Mouse (Mus musculus): Measurements from ENCODE around the gene Srp68. TPM values are rescaled to one million over a fixed set of nuclear protein-coding genes. Genes with fewer than 3 reads are reported as not detected.

Gene Srp68
- total and polyA plus RNA-seq, 2 experiments = 19.9 to 36.3 TPM

DNA sequence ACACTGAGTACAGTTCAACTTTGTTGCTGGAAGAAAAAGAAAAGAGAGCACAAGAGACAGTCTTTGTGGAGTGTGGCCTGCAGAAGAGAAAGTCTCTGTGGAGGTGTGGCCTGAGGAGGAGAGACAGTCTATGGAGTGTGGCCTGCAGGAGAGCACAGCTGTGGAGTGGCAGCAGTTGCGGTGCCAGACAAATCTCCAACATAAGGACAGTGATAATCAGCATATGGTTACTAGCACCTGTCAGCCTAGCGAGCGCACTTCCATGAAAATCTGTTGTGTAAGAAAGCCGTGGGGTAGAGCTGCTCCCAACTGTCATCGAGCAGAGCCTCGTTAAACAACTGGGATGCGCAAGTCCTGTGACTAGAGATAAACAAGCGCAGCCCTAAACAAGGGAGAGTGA, 4.5 kb downstream of the Srp68 start:
- no peak overlapping the region for H3K9ac ChIP-seq (ENCODE audit: low read depth, low read length)
- no peak overlapping the region for H3K4me3 ChIP-seq (ENCODE audit: insufficient read depth, low read depth, low read length)
- H3K4me1 ChIP-seq (ENCODE audit: control insufficient read depth, insufficient read depth, low read length) = peaks cover 5% of the 10 kb centered on the region; the same call in 1 of the 2 replicates
- TF ChIP-seq CTCF (IDR thresholded peaks at IDR 0.05; ENCODE audit: low read depth, low read length) = no peak
- TF ChIP-seq POLR2A (IDR thresholded peaks at IDR 0.05; ENCODE audit: extremely low read depth, insufficient read depth, low read length) = no peak
- no peak overlapping the region for H3K27ac ChIP-seq (replicated peaks; ENCODE audit: insufficient read depth, low read depth, low read length)
- WGBS = 91% methylated on average over 8 of the region's 8 CpGs
- peaks cover 30% of the 10 kb centered on the region for H3K36me3 ChIP-seq (ENCODE audit: control insufficient read depth, insufficient read depth, low read length)
- H3K27me3 ChIP-seq (ENCODE audit: control insufficient read depth, insufficient read depth, low read length) = no peaks in the 10 kb centered on the region
- no peak for DNase-seq (ENCODE audit: extremely low read depth, low read depth, low spot score)
- peaks cover 19% of the 10 kb centered on the region; the same call in 1 of the 2 replicates for H3K79me2 ChIP-seq (ENCODE audit: control insufficient read depth, insufficient read depth, low read length)

GRCm38 (mm10) chr11:116268313-116268712, 5.7 kb downstream of the Srp68 start:
- H3K27ac ChIP-seq (replicated peaks; ENCODE audit: insufficient read depth, low read depth, low read length) = no peak overlapping the region
- WGBS = 90% methylated on average over 6 of the region's 6 CpGs
- H3K9ac ChIP-seq (ENCODE audit: low read depth, low read length) = no peak overlapping the region
- H3K4me3 ChIP-seq (ENCODE audit: insufficient read depth, low read depth, low read length) = no peak overlapping the region
- no peak for DNase-seq (ENCODE audit: extremely low read depth, low read depth, low spot score)
- peaks cover 5% of the 10 kb centered on the region; the same call in 1 of the 2 replicates for H3K4me1 ChIP-seq (ENCODE audit: control insufficient read depth, insufficient read depth, low read length)
- TF ChIP-seq POLR2A (IDR thresholded peaks at IDR 0.05; ENCODE audit: extremely low read depth, insufficient read depth, low read length) = no peak
- TF ChIP-seq CTCF (IDR thresholded peaks at IDR 0.05; ENCODE audit: low read depth, low read length) = no peak
- H3K79me2 ChIP-seq (ENCODE audit: control insufficient read depth, insufficient read depth, low read length) = peaks cover 13% of the 10 kb centered on the region; the same call in 1 of the 2 replicates
- H3K27me3 ChIP-seq (ENCODE audit: control insufficient read depth, insufficient read depth, low read length) = no peaks in the 10 kb centered on the region
- H3K36me3 ChIP-seq (ENCODE audit: control insufficient read depth, insufficient read depth, low read length) = peaks cover 41% of the 10 kb centered on the region

DNA sequence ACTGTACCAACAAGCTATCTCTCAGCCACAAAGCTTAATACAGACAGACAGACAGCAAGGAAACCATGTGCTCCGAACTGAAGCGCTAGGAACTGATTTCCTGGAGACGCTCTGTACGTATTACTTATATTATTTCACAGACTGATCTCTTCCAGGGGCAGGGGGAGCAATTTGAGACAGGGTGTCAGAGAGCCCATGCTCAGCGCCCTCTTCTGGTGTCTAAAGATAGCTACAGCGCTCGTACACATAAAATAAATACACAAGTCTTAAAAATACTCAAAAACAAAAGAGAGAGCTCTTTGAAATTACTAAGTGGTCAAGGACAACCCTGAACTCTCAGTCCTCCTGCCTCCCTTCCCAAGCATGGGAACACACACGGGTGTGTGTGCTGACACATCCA, 6.4 kb downstream of the Srp68 start:
- Histone ChIP-seq H3K27me3 (ENCODE audit: control insufficient read depth, insufficient read depth, low read length) (no peaks in the 10 kb centered on the region), H3K27ac (replicated peaks; ENCODE audit: insufficient read depth, low read depth, low read length) (no peak overlapping the region), H3K4me1 (ENCODE audit: control insufficient read depth, insufficient read depth, low read length) (peaks cover 3% of the 10 kb centered on the region; the same call in 1 of the 2 replicates), H3K4me3 (ENCODE audit: insufficient read depth, low read depth, low read length) (no peak overlapping the region), H3K9ac (ENCODE audit: low read depth, low read length) (no peak overlapping the region), H3K36me3 (ENCODE audit: control insufficient read depth, insufficient read depth, low read length) (peaks cover 46% of the 10 kb centered on the region), H3K79me2 (ENCODE audit: control insufficient read depth, insufficient read depth, low read length) (peaks cover 13% of the 10 kb centered on the region; the same call in 1 of the 2 replicates)
- WGBS = 91% methylated on average over 8 of the region's 8 CpGs
- DNase-seq (ENCODE audit: extremely low read depth, low read depth, low spot score) = no peak
- TF ChIP-seq CTCF (IDR thresholded peaks at IDR 0.05; ENCODE audit: low read depth, low read length) = peak; percentile 30; the same call in 1 of the 2 replicates
- no peak for TF ChIP-seq POLR2A (IDR thresholded peaks at IDR 0.05; ENCODE audit: extremely low read depth, insufficient read depth, low read length)

GRCm38 (mm10) chr11:116265850-116266249, 8.2 kb downstream of the Srp68 start:
- Histone ChIP-seq H3K27me3 (ENCODE audit: control insufficient read depth, insufficient read depth, low read length) (no peaks in the 10 kb centered on the region), H3K79me2 (ENCODE audit: control insufficient read depth, insufficient read depth, low read length) (peaks cover 6% of the 10 kb centered on the region; the same call in 1 of the 2 replicates), H3K27ac (replicated peaks; ENCODE audit: insufficient read depth, low read depth, low read length) (no peak overlapping the region), H3K4me1 (ENCODE audit: control insufficient read depth, insufficient read depth, low read length) (no peaks in the 10 kb centered on the region), H3K4me3 (ENCODE audit: insufficient read depth, low read depth, low read length) (no peak overlapping the region), H3K9ac (ENCODE audit: low read depth, low read length) (no peak overlapping the region), H3K36me3 (ENCODE audit: control insufficient read depth, insufficient read depth, low read length) (peaks cover 59% of the 10 kb centered on the region)
- 93% methylated on average over 4 of the region's 4 CpGs for WGBS
- no peak for DNase-seq (ENCODE audit: extremely low read depth, low read depth, low spot score)
- TF ChIP-seq CTCF (IDR thresholded peaks at IDR 0.05; ENCODE audit: low read depth, low read length) (no peak), POLR2A (IDR thresholded peaks at IDR 0.05; ENCODE audit: extremely low read depth, insufficient read depth, low read length) (no peak)

DNA sequence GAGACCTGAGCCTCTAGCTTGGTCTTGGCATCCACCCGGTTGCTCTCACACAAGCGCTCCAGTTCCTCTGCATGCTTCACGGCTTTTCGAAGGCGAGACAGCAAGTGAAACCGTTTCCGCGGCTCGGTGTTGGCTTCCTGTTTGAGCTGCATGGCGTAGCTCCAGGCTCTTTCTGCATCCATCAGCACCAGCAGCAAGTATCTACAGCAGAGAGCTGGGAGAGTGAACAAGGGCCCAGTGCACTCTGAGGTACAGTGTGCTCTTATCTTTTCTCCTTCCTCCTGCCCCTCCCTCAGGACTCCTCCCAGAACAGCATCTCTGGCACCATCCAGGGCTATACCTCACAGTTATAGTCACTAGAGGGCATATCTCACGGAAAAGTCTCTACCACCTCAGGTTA, 8.7 kb downstream of the Srp68 start:
- no peak overlapping the region for H3K4me3 ChIP-seq (ENCODE audit: insufficient read depth, low read depth, low read length)
- TF ChIP-seq CTCF (IDR thresholded peaks at IDR 0.05; ENCODE audit: low read depth, low read length) (no peak), POLR2A (IDR thresholded peaks at IDR 0.05; ENCODE audit: extremely low read depth, insufficient read depth, low read length) (no peak)
- WGBS = 72% methylated on average over 11 of the region's 11 CpGs
- no peak overlapping the region for H3K9ac ChIP-seq (ENCODE audit: low read depth, low read length)
- H3K4me1 ChIP-seq (ENCODE audit: control insufficient read depth, insufficient read depth, low read length) = no peaks in the 10 kb centered on the region
- H3K36me3 ChIP-seq (ENCODE audit: control insufficient read depth, insufficient read depth, low read length) = peaks cover 63% of the 10 kb centered on the region
- H3K79me2 ChIP-seq (ENCODE audit: control insufficient read depth, insufficient read depth, low read length) = peaks cover 3% of the 10 kb centered on the region; the same call in 1 of the 2 replicates
- H3K27ac ChIP-seq (replicated peaks; ENCODE audit: insufficient read depth, low read depth, low read length) = no peak overlapping the region
- DNase-seq (ENCODE audit: extremely low read depth, low read depth, low spot score) = no peak
- no peaks in the 10 kb centered on the region for H3K27me3 ChIP-seq (ENCODE audit: control insufficient read depth, insufficient read depth, low read length)

- Histone ChIP-seq H3K36me3 (ENCODE audit: control insufficient read depth, insufficient read depth, low read length) (peaks cover 52% of the 10 kb centered on the region), H3K4me3 (ENCODE audit: insufficient read depth, low read depth, low read length) (no peak overlapping the region), H3K9ac (ENCODE audit: low read depth, low read length) (no peak overlapping the region), H3K79me2 (ENCODE audit: control insufficient read depth, insufficient read depth, low read length) (no peaks in the 10 kb centered on the region; the same call in 1 of the 2 replicates), H3K27me3 (ENCODE audit: control insufficient read depth, insufficient read depth, low read length) (no peaks in the 10 kb centered on the region), H3K4me1 (ENCODE audit: control insufficient read depth, insufficient read depth, low read length) (no peaks in the 10 kb centered on the region), H3K27ac (replicated peaks; ENCODE audit: insufficient read depth, low read depth, low read length) (no peak overlapping the region)
- TF ChIP-seq POLR2A (IDR thresholded peaks at IDR 0.05; ENCODE audit: extremely low read depth, insufficient read depth, low read length) (no peak), CTCF (IDR thresholded peaks at IDR 0.05; ENCODE audit: low read depth, low read length) (no peak)
- WGBS = 83% methylated on average over 7 of the region's 7 CpGs
- no peak for DNase-seq (ENCODE audit: extremely low read depth, low read depth, low spot score)
These were observed 13.8 kb downstream of the Srp68 start for GRCm38 (mm10) chr11:116260259-116260658.
